Mouse (Mus musculus): ENCODE results near the gene Abhd14a. TPM values are rescaled to one million over a fixed set of nuclear protein-coding genes. Genes with fewer than 3 reads are reported as not detected.

The Abhd14a gene
- polyA plus RNA-seq, 1 experiment, result 0.42 TPM

DNA sequence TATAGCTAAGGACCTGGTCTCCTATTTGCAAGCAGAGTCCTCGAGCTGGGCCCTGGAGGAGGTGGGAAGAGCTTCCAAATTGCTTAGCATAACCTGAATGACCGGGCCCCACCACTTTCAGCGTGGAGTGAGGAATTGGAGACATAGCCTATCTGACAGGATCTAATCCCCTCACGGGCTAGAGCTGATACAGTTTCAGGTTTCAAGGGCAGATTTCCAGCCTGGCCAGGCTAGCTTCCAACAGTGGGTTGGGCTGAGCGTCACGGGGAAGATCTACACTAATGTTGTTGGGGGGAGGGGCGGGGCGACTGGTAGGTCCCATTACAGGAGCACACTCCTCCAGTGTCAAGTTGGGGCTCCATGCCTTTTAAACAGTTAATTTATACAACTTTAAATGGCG, 3.2 kb upstream of the Abhd14a start:
- H3K36me3 ChIP-seq (ENCODE audit: control insufficient read depth), result no peaks in the 10 kb centered on the region
- H3K4me3 ChIP-seq (replicated peaks), result no peak overlapping the region
- H3K9me3 ChIP-seq (ENCODE audit: control insufficient read depth, low read length), result no peaks in the 10 kb centered on the region
- peaks cover 51% of the 10 kb centered on the region for H3K27me3 ChIP-seq (ENCODE audit: control insufficient read depth)
- peaks cover 47% of the 10 kb centered on the region for H3K4me1 ChIP-seq (ENCODE audit: control insufficient read depth)
- no peak for TF ChIP-seq GATA1 (IDR thresholded peaks at IDR 0.05; ENCODE audit: low read length)
- TF ChIP-seq TAL1 (IDR thresholded peaks at IDR 0.05; ENCODE audit: low read length), result no peak

GRCm38 (mm10) chr9:106449947-106450346, 2.5 kb upstream of the Abhd14a start:
- H3K27me3 ChIP-seq (ENCODE audit: control insufficient read depth), result peaks cover 45% of the 10 kb centered on the region
- H3K9me3 ChIP-seq (ENCODE audit: control insufficient read depth, low read length), result no peaks in the 10 kb centered on the region
- TF ChIP-seq TAL1 (IDR thresholded peaks at IDR 0.05; ENCODE audit: low read length) (no peak), GATA1 (IDR thresholded peaks at IDR 0.05; ENCODE audit: low read length) (no peak)
- no peak overlapping the region for H3K4me3 ChIP-seq (replicated peaks)
- peaks cover 49% of the 10 kb centered on the region for H3K4me1 ChIP-seq (ENCODE audit: control insufficient read depth)
- no peaks in the 10 kb centered on the region for H3K36me3 ChIP-seq (ENCODE audit: control insufficient read depth)

- no peaks in the 10 kb centered on the region for H3K9me3 ChIP-seq (ENCODE audit: control insufficient read depth, low read length)
- H3K4me3 ChIP-seq (replicated peaks), result peak overlapping the region; percentile 52
- peaks cover 38% of the 10 kb centered on the region for H3K4me1 ChIP-seq (ENCODE audit: control insufficient read depth)
- H3K36me3 ChIP-seq (ENCODE audit: control insufficient read depth), result no peaks in the 10 kb centered on the region
- TF ChIP-seq TAL1 (IDR thresholded peaks at IDR 0.05; ENCODE audit: low read length) (no peak), GATA1 (IDR thresholded peaks at IDR 0.05; ENCODE audit: low read length) (no peak)
- H3K27me3 ChIP-seq (ENCODE audit: control insufficient read depth), result peaks cover 32% of the 10 kb centered on the region
Observed at GRCm38 (mm10) chr9:106448498-106449031, 1.1 kb upstream of the Abhd14a start.

- Histone ChIP-seq H3K9me3 (ENCODE audit: control insufficient read depth, low read length) (no peaks in the 10 kb centered on the region), H3K4me3 (replicated peaks) (peak overlapping the region; percentile 63), H3K4me1 (ENCODE audit: control insufficient read depth) (peaks cover 32% of the 10 kb centered on the region), H3K27me3 (ENCODE audit: control insufficient read depth) (peaks cover 27% of the 10 kb centered on the region), H3K36me3 (ENCODE audit: control insufficient read depth) (no peaks in the 10 kb centered on the region)
- TF ChIP-seq GATA1 (IDR thresholded peaks at IDR 0.05; ENCODE audit: low read length), result no peak
- no peak for TF ChIP-seq TAL1 (IDR thresholded peaks at IDR 0.05; ENCODE audit: low read length)
Observed at GRCm38 (mm10) chr9:106447951-106448350, 473 bp upstream of the Abhd14a start.

DNA sequence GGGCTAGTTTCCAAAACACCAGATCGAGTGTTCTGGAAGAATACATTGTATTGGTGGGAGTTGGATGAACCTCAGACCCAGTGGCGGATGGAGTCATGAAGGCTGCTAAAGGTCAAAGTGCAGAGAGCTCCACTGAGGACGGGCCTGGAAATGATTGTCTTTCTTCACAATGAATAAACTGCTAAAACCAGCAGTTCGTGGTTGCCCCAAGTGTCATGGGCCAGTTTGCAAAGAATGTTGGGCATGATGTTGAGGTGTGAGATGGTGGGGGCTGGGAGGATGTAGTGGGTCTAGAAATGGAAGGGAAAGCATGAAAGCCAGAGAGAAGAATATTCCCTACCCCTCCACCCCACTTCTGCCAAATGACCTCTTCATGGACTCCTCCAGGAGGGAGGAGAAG, 2.6 kb downstream of the Abhd14a start:
- Histone ChIP-seq H3K4me3 (replicated peaks) (no peak overlapping the region), H3K4me1 (ENCODE audit: control insufficient read depth) (peaks cover 28% of the 10 kb centered on the region), H3K9me3 (ENCODE audit: control insufficient read depth, low read length) (no peaks in the 10 kb centered on the region), H3K27me3 (ENCODE audit: control insufficient read depth) (peaks cover 5% of the 10 kb centered on the region), H3K36me3 (ENCODE audit: control insufficient read depth) (no peaks in the 10 kb centered on the region)
- no peak for TF ChIP-seq TAL1 (IDR thresholded peaks at IDR 0.05; ENCODE audit: low read length)
- no peak for TF ChIP-seq GATA1 (IDR thresholded peaks at IDR 0.05; ENCODE audit: low read length)

GRCm38 (mm10) chr9:106442680-106443079, 4.8 kb downstream of the Abhd14a start:
- no peaks in the 10 kb centered on the region for H3K9me3 ChIP-seq (ENCODE audit: control insufficient read depth, low read length)
- no peaks in the 10 kb centered on the region for H3K36me3 ChIP-seq (ENCODE audit: control insufficient read depth)
- H3K27me3 ChIP-seq (ENCODE audit: control insufficient read depth), result no peaks in the 10 kb centered on the region
- no peak overlapping the region for H3K4me3 ChIP-seq (replicated peaks)
- H3K4me1 ChIP-seq (ENCODE audit: control insufficient read depth), result peaks cover 30% of the 10 kb centered on the region
- TF ChIP-seq GATA1 (IDR thresholded peaks at IDR 0.05; ENCODE audit: low read length) (no peak), TAL1 (IDR thresholded peaks at IDR 0.05; ENCODE audit: low read length) (no peak)

DNA sequence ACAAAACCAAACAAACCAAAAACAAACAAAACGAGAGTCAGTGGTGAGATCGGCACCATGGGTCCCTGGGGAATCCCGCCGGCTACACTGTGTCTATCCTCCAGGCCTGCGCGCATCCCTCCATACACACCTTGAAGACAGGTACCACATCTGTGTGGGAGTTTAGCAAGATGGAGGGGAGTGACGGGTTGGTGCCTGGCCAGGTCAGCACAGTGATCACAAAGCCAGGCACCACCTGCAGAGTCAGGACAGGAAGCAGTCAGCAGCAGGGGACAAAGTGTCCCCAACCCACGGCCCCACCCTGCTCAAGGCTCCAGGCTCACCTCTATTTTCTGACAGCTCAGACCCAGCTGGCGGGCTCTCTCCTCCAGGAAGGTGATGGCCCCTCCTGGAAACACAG, 10.9 kb downstream of the Abhd14a start:
- H3K4me1 ChIP-seq (ENCODE audit: control insufficient read depth), result peaks cover 36% of the 10 kb centered on the region
- TF ChIP-seq TAL1 (IDR thresholded peaks at IDR 0.05; ENCODE audit: low read length) (no peak), GATA1 (IDR thresholded peaks at IDR 0.05; ENCODE audit: low read length) (no peak)
- no peaks in the 10 kb centered on the region for H3K9me3 ChIP-seq (ENCODE audit: control insufficient read depth, low read length)
- H3K36me3 ChIP-seq (ENCODE audit: control insufficient read depth), result peaks cover 40% of the 10 kb centered on the region
- no peaks in the 10 kb centered on the region for H3K27me3 ChIP-seq (ENCODE audit: control insufficient read depth)
- no peak overlapping the region for H3K4me3 ChIP-seq (replicated peaks)

- no peak for TF ChIP-seq GATA1 (IDR thresholded peaks at IDR 0.05; ENCODE audit: low read length)
- no peak for TF ChIP-seq TAL1 (IDR thresholded peaks at IDR 0.05; ENCODE audit: low read length)
- Histone ChIP-seq H3K4me1 (ENCODE audit: control insufficient read depth) (peaks cover 44% of the 10 kb centered on the region), H3K4me3 (replicated peaks) (no peak overlapping the region), H3K9me3 (ENCODE audit: control insufficient read depth, low read length) (no peaks in the 10 kb centered on the region), H3K27me3 (ENCODE audit: control insufficient read depth) (no peaks in the 10 kb centered on the region), H3K36me3 (ENCODE audit: control insufficient read depth) (peaks cover 50% of the 10 kb centered on the region)
Observed at GRCm38 (mm10) chr9:106433389-106433788, 14.1 kb downstream of the Abhd14a start.

- Histone ChIP-seq H3K27me3 (ENCODE audit: control insufficient read depth) (no peaks in the 10 kb centered on the region), H3K4me1 (ENCODE audit: control insufficient read depth) (peaks cover 21% of the 10 kb centered on the region), H3K4me3 (replicated peaks) (peak overlapping the region; percentile 87), H3K9me3 (ENCODE audit: control insufficient read depth, low read length) (no peaks in the 10 kb centered on the region), H3K36me3 (ENCODE audit: control insufficient read depth) (peaks cover 42% of the 10 kb centered on the region)
- TF ChIP-seq GATA1 (IDR thresholded peaks at IDR 0.05; ENCODE audit: low read length), result no peak
- no peak for TF ChIP-seq TAL1 (IDR thresholded peaks at IDR 0.05; ENCODE audit: low read length)
Observed at GRCm38 (mm10) chr9:106430015-106430264, 17.5 kb downstream of the Abhd14a start.

Measured in erythroblast, embryonic 14.5 days (primary cell).